Mouse (Mus musculus): Measurements from ENCODE around the gene Baiap2l1.

GRCm38 (mm10) chr5:144256888-144257287 is 101.0 kb downstream of the Baiap2l1 start:
- TF ChIP-seq CTCF (IDR thresholded peaks at IDR 0.05; ENCODE audit: control insufficient read depth, insufficient read depth, low read length): no peak
- no peak for TF ChIP-seq POLR2A (IDR thresholded peaks at IDR 0.05; ENCODE audit: borderline replicate concordance, control insufficient read depth, low read depth, low read length)

Measured in bone marrow, adult 2 months (tissue).